Mouse (Mus musculus): ENCODE measurements around the gene Ppp1r14d. TPM values are rescaled to one million over a fixed set of nuclear protein-coding genes. Genes with fewer than 3 reads are reported as not detected.
A peak's percentile ranks its signal among the peaks of the same experiment; 100 is the strongest.

Ppp1r14d gene
- total and polyA plus RNA-seq, 3 experiments, result not detected

- intact Hi-C loops (cut with DNase I), result no loop called here
- no peak overlapping the region for H3K4me3 ChIP-seq
Measured at GRCm38 (mm10) chr2:119263813-119264212, 34.1 kb upstream of the Ppp1r14d start.

GRCm38 (mm10) chr2:119262978-119263377 lies 33.3 kb upstream of the Ppp1r14d start:
- Histone ChIP-seq H3K36me3 (ENCODE audit: control insufficient read depth, insufficient read depth, low read length) (no peaks in the 10 kb centered on the region), H3K4me1 (ENCODE audit: control insufficient read depth, insufficient read depth, low read length) (no peaks in the 10 kb centered on the region), H3K27ac (no peak overlapping the region), H3K27me3 (ENCODE audit: control insufficient read depth, insufficient read depth, low read length) (no peaks in the 10 kb centered on the region), H3K9ac (ENCODE audit: low read depth, low read length) (no peak overlapping the region; the same call in 1 of the 2 replicates), H3K79me2 (replicated peaks; ENCODE audit: control insufficient read depth, insufficient read depth, low read length) (no peaks in the 10 kb centered on the region), H3K4me3 (no peak overlapping the region)
- DNase-seq, result peak; percentile 60 to 70
- 20% methylated on average over 8 of the region's 8 CpGs for WGBS
- intact Hi-C loops (cut with DNase I), result no loop called here
- TF ChIP-seq CTCF (IDR thresholded peaks at IDR 0.05) (no peak), EP300 (IDR thresholded peaks at IDR 0.05; ENCODE audit: insufficient read depth, low read depth, low read length) (no peak), POLR2A (IDR thresholded peaks at IDR 0.05; ENCODE audit: insufficient read depth, low read depth, low read length) (no peak)

More at GRCm38 (mm10) chr2:119263813-119264212, 34.1 kb upstream of the Ppp1r14d start:
- no peak overlapping the region for H3K9ac ChIP-seq (ENCODE audit: low read depth, low read length)
- no peak for TF ChIP-seq EP300 (IDR thresholded peaks at IDR 0.05; ENCODE audit: insufficient read depth, low read depth, low read length)
- TF ChIP-seq POLR2A (IDR thresholded peaks at IDR 0.05; ENCODE audit: insufficient read depth, low read depth, low read length), result no peak
- TF ChIP-seq CTCF (IDR thresholded peaks at IDR 0.05), result no peak
- no peak overlapping the region for H3K27ac ChIP-seq
- no peaks in the 10 kb centered on the region for H3K79me2 ChIP-seq (replicated peaks; ENCODE audit: control insufficient read depth, insufficient read depth, low read length)
- H3K36me3 ChIP-seq (ENCODE audit: control insufficient read depth, insufficient read depth, low read length), result no peaks in the 10 kb centered on the region
- WGBS, result 64% methylated on average over 5 of the region's 5 CpGs
- no peaks in the 10 kb centered on the region for H3K27me3 ChIP-seq (ENCODE audit: control insufficient read depth, insufficient read depth, low read length)
- DNase-seq, result no peak
- no peaks in the 10 kb centered on the region for H3K4me1 ChIP-seq (ENCODE audit: control insufficient read depth, insufficient read depth, low read length)

GRCm38 (mm10) chr2:119261326-119261725 lies 31.6 kb upstream of the Ppp1r14d start:
- Histone ChIP-seq H3K4me3 (no peak overlapping the region), H3K27me3 (ENCODE audit: control insufficient read depth, insufficient read depth, low read length) (no peaks in the 10 kb centered on the region), H3K4me1 (ENCODE audit: control insufficient read depth, insufficient read depth, low read length) (no peaks in the 10 kb centered on the region), H3K36me3 (ENCODE audit: control insufficient read depth, insufficient read depth, low read length) (no peaks in the 10 kb centered on the region), H3K79me2 (replicated peaks; ENCODE audit: control insufficient read depth, insufficient read depth, low read length) (no peaks in the 10 kb centered on the region), H3K9ac (ENCODE audit: low read depth, low read length) (no peak overlapping the region), H3K27ac (no peak overlapping the region)
- WGBS, result 8% methylated on average over 2 of the region's 2 CpGs
- TF ChIP-seq POLR2A (IDR thresholded peaks at IDR 0.05; ENCODE audit: insufficient read depth, low read depth, low read length) (no peak), CTCF (IDR thresholded peaks at IDR 0.05) (no peak), EP300 (IDR thresholded peaks at IDR 0.05; ENCODE audit: insufficient read depth, low read depth, low read length) (no peak)
- peak in 1 of 2 experiments; percentile 9 for DNase-seq
- intact Hi-C loops (cut with DNase I), result no loop called here

- WGBS, result 77% methylated on average over 1 of the region's 1 CpGs
- TF ChIP-seq EP300 (IDR thresholded peaks at IDR 0.05; ENCODE audit: insufficient read depth, low read depth, low read length) (no peak), POLR2A (IDR thresholded peaks at IDR 0.05; ENCODE audit: insufficient read depth, low read depth, low read length) (no peak), CTCF (IDR thresholded peaks at IDR 0.05) (no peak)
- H3K79me2 ChIP-seq (replicated peaks; ENCODE audit: control insufficient read depth, insufficient read depth, low read length), result no peaks in the 10 kb centered on the region
- H3K4me3 ChIP-seq, result no peak overlapping the region
- DNase-seq, result no peak
- no peak overlapping the region for H3K27ac ChIP-seq
- intact Hi-C loops (cut with DNase I), result no loop called here
- H3K4me1 ChIP-seq (ENCODE audit: control insufficient read depth, insufficient read depth, low read length), result no peaks in the 10 kb centered on the region
- no peaks in the 10 kb centered on the region for H3K27me3 ChIP-seq (ENCODE audit: control insufficient read depth, insufficient read depth, low read length)
- no peak overlapping the region for H3K9ac ChIP-seq (ENCODE audit: low read depth, low read length)
- no peaks in the 10 kb centered on the region for H3K36me3 ChIP-seq (ENCODE audit: control insufficient read depth, insufficient read depth, low read length)
Measured at GRCm38 (mm10) chr2:119260518-119260917, 30.8 kb upstream of the Ppp1r14d start.

- intact Hi-C loops (cut with DNase I), result no loop called here
- 25% methylated on average over 7 of the region's 7 CpGs for WGBS
- Histone ChIP-seq H3K27ac (no peak overlapping the region), H3K4me3 (no peak overlapping the region), H3K27me3 (ENCODE audit: control insufficient read depth, insufficient read depth, low read length) (no peaks in the 10 kb centered on the region), H3K4me1 (ENCODE audit: control insufficient read depth, insufficient read depth, low read length) (peaks cover 1% of the 10 kb centered on the region; the same call in 1 of the 2 replicates), H3K79me2 (replicated peaks; ENCODE audit: control insufficient read depth, insufficient read depth, low read length) (no peaks in the 10 kb centered on the region), H3K9ac (ENCODE audit: low read depth, low read length) (no peak overlapping the region), H3K36me3 (ENCODE audit: control insufficient read depth, insufficient read depth, low read length) (no peaks in the 10 kb centered on the region)
- DNase-seq, result no peak
- no peak for TF ChIP-seq CTCF (IDR thresholded peaks at IDR 0.05)
- no peak for TF ChIP-seq EP300 (IDR thresholded peaks at IDR 0.05; ENCODE audit: insufficient read depth, low read depth, low read length)
- TF ChIP-seq POLR2A (IDR thresholded peaks at IDR 0.05; ENCODE audit: insufficient read depth, low read depth, low read length), result no peak
Measured at GRCm38 (mm10) chr2:119254976-119255375, 25.3 kb upstream of the Ppp1r14d start.

DNA sequence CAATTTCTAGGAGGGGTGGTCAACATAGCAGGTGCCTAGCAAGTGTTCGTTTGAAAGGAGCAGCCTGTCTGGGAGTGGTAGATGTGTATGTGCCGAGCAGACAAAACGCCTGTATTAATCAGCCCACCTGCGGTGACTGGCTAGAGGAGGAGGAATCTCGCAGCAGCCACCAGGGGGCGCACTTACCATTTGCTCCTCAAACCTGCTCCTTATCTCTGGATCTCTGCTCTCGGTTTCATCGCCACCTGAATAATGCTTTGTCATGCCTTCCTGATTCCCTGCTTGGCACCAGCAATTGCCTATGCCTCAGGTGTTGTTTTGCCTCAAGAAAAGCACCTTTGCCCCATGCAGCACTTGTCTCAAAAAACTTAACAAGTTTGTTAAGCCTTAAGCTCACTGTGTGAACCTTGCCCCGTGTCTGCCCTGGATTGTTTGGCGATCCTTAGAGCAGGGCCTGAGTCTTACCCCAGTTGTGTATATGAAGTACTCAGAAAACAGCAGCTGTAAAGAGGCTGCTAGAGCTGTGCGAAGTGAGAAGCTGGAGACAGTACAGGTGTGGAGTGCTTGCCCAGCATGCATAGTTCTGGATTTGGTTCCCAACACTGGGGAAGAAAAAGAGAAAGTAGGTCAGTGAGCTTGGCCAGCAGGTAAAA lies 21.2 kb upstream of the Ppp1r14d start:
- intact Hi-C loops (cut with DNase I), result loop anchor here (1.0 to 2.0 kb wide), 3 partner anchors 37 to 185 kb away; partner anchors contain the start of gene Vps18
- TF ChIP-seq CTCF (IDR thresholded peaks at IDR 0.05), result no peak; the same call in none of the 2 replicates
- 0 out of 2 replicates have a peak, but pooled peaks have one; percentile 62 for TF ChIP-seq EP300 (IDR thresholded peaks at IDR 0.05; ENCODE audit: insufficient read depth, low read depth, low read length)
- no peak for TF ChIP-seq POLR2A (IDR thresholded peaks at IDR 0.05; ENCODE audit: insufficient read depth, low read depth, low read length)
- WGBS, result 13% methylated on average over 11 of the region's 11 CpGs
- DNase-seq, result peak; percentile 73 to 87
- no peaks in the 10 kb centered on the region for H3K36me3 ChIP-seq (ENCODE audit: control insufficient read depth, insufficient read depth, low read length)
- H3K4me3 ChIP-seq, result peak overlapping the region; percentile 27; the same call in 1 of the 2 replicates
- H3K27me3 ChIP-seq (ENCODE audit: control insufficient read depth, insufficient read depth, low read length), result no peaks in the 10 kb centered on the region
- H3K79me2 ChIP-seq (replicated peaks; ENCODE audit: control insufficient read depth, insufficient read depth, low read length), result no peaks in the 10 kb centered on the region
- peaks cover 1% of the 10 kb centered on the region; the same call in 1 of the 2 replicates for H3K4me1 ChIP-seq (ENCODE audit: control insufficient read depth, insufficient read depth, low read length)
- H3K9ac ChIP-seq (ENCODE audit: low read depth, low read length), result no peak overlapping the region
- no peak overlapping the region for H3K27ac ChIP-seq

Measured in heart, adult 2 months (tissue).